Mouse (Mus musculus) intestine, embryonic 16.5 days (tissue): ENCODE data around the gene Hmbs. TPM values are rescaled to one million over a fixed set of nuclear protein-coding genes. Genes with fewer than 3 reads are reported as not detected.

ENCODE experiments used
- ATAC-seq: fragments of 200-750 bp; cut with Nextera tagmentation; 2 replicates; pipeline ENCODE4 v1.8.0; 2017; ENCODE audit warnings: moderate TSS enrichment, moderate library complexity
- H3K27ac ChIP-seq: fragments of 300-500 bp; sonication (generic); 2 replicates; pipeline ENCODE4 v1.5.1; 2014; ENCODE audit warnings: mild to moderate bottlenecking, low read length
- H3K27me3 ChIP-seq: fragments of 300-500 bp; sonication (generic); replicated peaks from 2 replicates; pipeline ENCODE4 v1.6.1; 2014; ENCODE audit warnings: low read length, control low read depth, mixed read lengths; ENCODE audit not compliant: control insufficient read depth, insufficient read depth
- H3K36me3 ChIP-seq: fragments of 300-500 bp; sonication (generic); 2 replicates; pipeline ENCODE4 v1.6.1; 2014; ENCODE audit warnings: low read length, control low read depth; ENCODE audit not compliant: control insufficient read depth, insufficient read depth
- H3K4me1 ChIP-seq: fragments of 300-500 bp; sonication (generic); 2 replicates; pipeline ENCODE4 v1.6.1; 2014; ENCODE audit warnings: low read length, control low read depth, mixed read lengths; ENCODE audit not compliant: control insufficient read depth, insufficient read depth
- H3K4me2 ChIP-seq: fragments of 300-500 bp; sonication (generic); 2 replicates; pipeline ENCODE4 v1.6.1; 2014; ENCODE audit warnings: low read depth, low read length, control low read depth
- H3K4me3 ChIP-seq: fragments of 300-500 bp; sonication (generic); 2 replicates; pipeline ENCODE4 v1.5.1; 2014; ENCODE audit warnings: mild to moderate bottlenecking, low read length
- H3K9ac ChIP-seq: fragments of 300-500 bp; sonication (generic); 2 replicates; pipeline ENCODE4 v1.6.1; 2014; ENCODE audit warnings: low read depth, low read length
- H3K9me3 ChIP-seq: fragments of 300-500 bp; sonication (generic); 2 replicates; pipeline ENCODE4 v1.6.1; 2016; ENCODE audit warnings: low read length, control low read depth; ENCODE audit not compliant: control insufficient read depth
- WGBS: fragments of 180-500 bp; shearing (Covaris S2); extraction: QIAGEN DNeasy Blood & Tissue Kit; methylation state at CpG from one replicate; pipeline ENCODE4 v1.1.7; 2014; 5-methylcytosine and 5-hydroxymethylcytosine counted together
- polyA plus RNA-seq: library from polyadenylated mRNA; unstranded; fragments of >200 nt; fragmentation: Nextera tagmentation; extraction: Ambion mirVana; gene quantifications from 2 replicates; pipeline ENCODE4 v1.2.1, GENCODE M21; 2015

Gene Hmbs
- polyA plus RNA-seq, 1 experiment from 2014 or later = 155 TPM

DNA sequence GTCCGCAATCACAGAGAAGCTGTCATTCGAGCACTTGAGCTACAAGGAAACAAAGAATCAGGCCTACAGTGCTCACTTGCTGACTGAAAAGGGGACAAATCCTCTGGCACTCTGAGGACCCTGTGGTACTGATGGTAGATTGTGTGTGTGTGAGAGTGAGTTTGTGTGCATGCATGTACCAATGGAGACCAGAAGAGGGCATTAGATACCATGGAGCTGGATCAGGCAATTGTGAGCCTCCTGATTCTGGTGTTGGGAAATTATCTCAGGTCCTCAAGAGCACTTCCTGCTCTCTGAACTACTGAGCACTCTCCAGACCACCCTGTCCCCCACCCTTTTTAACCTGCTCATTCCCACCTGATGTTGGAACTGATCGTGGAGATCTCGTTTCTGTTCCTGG is 4.5 kb upstream of the Hmbs start:
- WGBS = 94% methylated on average over 4 of the region's 4 CpGs
- H3K9me3 ChIP-seq = no peaks in the 10 kb centered on the region
- H3K27me3 ChIP-seq = no peaks in the 10 kb centered on the region
- peaks cover 27% of the 10 kb centered on the region for H3K36me3 ChIP-seq
- no peak for ATAC-seq
- H3K4me1 ChIP-seq = no peaks in the 10 kb centered on the region
- H3K9ac ChIP-seq = no peak overlapping the region
- H3K4me2 ChIP-seq = no peak overlapping the region
- H3K4me3 ChIP-seq = no peak overlapping the region
- no peak overlapping the region for H3K27ac ChIP-seq

DNA sequence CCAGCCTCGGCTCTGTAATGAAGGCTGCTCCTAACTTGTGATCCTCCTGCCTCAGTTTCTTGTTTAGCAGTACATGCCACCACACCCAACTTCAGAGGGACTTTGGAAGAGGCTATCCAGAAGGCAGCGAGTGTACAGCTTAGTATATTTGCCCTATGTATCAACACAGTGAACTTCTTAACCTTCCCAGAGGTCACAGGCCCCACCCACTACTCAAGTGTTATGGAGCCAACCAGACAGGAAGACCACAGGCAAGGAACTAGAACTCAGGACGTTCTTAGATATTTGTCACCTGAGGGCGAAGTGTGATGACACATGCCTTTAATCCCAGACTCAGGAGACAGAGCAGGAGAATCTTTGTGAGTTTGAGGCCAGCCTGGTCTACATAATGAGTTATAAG is 3.6 kb upstream of the Hmbs start:
- H3K9me3 ChIP-seq = no peaks in the 10 kb centered on the region
- H3K27ac ChIP-seq = no peak overlapping the region
- H3K4me2 ChIP-seq = no peak overlapping the region
- H3K36me3 ChIP-seq = peaks cover 24% of the 10 kb centered on the region
- peaks cover 3% of the 10 kb centered on the region for H3K4me1 ChIP-seq
- H3K9ac ChIP-seq = no peak overlapping the region
- no peak overlapping the region for H3K4me3 ChIP-seq
- H3K27me3 ChIP-seq = no peaks in the 10 kb centered on the region
- ATAC-seq = no peak
- WGBS = 88% methylated on average over 4 of the region's 4 CpGs

DNA sequence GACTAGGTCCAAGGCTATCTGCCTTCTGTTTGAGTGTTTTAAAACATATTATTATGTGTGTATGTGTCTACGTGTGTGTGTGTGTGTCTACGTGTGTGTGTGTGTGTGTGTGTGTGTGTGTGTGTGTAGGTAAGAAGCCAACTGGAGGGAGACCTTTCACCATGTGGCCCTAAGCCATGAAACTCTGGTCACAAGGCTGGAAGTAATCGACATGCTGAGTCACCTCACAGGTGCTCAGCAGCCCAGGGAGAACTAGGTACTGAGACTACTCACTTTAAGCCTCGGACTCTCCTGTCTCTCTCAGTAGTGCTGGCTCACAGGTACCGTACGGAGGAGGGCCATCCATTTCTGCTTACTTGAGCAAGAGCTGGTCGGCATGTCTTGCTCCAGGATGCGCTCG is 3.1 kb upstream of the Hmbs start:
- H3K36me3 ChIP-seq = peaks cover 24% of the 10 kb centered on the region
- H3K9ac ChIP-seq = no peak overlapping the region
- H3K27ac ChIP-seq = no peak overlapping the region
- no peaks in the 10 kb centered on the region for H3K27me3 ChIP-seq
- H3K4me3 ChIP-seq = no peak overlapping the region
- H3K9me3 ChIP-seq = no peaks in the 10 kb centered on the region
- WGBS = 95% methylated on average over 9 of the region's 9 CpGs
- no peak for ATAC-seq
- peaks cover 8% of the 10 kb centered on the region for H3K4me1 ChIP-seq
- no peak overlapping the region for H3K4me2 ChIP-seq

DNA sequence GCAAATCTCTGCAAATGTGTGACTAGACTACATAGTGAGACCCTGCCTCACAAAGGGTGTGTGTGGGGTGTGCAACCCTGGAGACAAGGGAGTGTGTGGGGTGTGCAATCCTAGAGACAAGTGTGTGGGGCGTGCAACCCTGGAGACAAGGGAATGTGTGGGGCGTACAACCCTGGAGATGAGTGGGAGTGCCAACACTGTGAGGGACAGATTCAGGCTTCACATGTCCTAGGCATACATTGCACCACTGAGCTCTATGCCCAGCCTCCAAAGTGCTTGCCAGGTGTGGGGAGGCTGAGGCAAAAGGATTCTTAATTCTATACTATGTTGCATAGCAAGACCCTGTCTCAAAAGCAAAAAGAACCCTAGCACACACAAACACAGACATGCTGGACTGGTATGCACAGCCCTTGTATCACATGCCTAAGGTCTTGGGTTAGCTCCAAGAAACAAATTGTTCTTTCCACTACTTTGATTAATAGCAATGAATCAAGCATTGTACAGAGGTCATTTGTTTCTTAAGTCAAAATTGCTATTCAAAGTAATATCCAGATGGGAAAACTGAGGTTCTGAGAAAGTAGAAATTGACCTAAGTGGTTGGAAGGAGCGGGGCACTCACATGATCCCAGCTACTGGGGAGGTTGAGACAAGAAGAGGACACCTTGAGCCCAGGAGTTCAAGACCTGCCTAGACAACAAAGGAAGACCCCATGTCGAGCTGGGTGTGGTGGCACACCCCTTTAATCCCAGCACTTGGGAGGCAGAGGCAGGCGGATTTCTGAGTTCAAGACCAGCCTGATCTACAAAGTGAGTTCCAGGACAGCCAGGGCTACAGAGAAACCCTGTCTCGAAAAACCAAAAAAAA is 1.8 kb upstream of the Hmbs start:
- WGBS = 82% methylated on average over 6 of the region's 6 CpGs
- Histone ChIP-seq H3K9ac (no peak overlapping the region), H3K4me2 (no peak overlapping the region)

DNA sequence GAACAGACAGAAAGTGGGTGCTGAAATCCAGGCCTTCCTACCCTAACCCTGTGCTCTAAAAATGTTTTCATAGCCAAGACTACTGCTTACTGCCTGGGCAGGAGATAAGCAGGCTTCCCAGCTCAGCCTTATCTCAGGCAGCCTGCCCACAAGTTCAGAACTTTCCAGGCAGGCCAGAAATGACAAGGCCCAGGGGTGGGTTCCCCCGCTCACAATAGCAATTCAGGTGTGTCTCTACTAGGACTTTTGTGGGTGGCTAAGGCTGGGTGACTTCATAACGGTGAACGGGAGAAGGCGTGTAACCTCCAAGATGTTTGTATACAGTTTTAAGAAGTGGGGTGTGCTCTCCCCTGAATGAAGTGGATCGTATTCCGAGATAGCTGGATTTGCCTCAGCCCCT is 738 bp downstream of the Hmbs start:
- peak overlapping the region; percentile 87 for H3K9ac ChIP-seq
- H3K27me3 ChIP-seq = no peaks in the 10 kb centered on the region
- peak; percentile 61 for ATAC-seq
- H3K4me3 ChIP-seq = peak overlapping the region; percentile 84
- H3K4me2 ChIP-seq = peak overlapping the region; percentile 62
- peak overlapping the region; percentile 99 for H3K27ac ChIP-seq
- H3K36me3 ChIP-seq = peaks cover 14% of the 10 kb centered on the region
- H3K9me3 ChIP-seq = no peaks in the 10 kb centered on the region
- peaks cover 10% of the 10 kb centered on the region for H3K4me1 ChIP-seq
- 6% methylated on average over 6 of the region's 6 CpGs for WGBS

More for the DNA sequence above, 1.8 kb upstream of the Hmbs start:
- H3K9me3 ChIP-seq = no peaks in the 10 kb centered on the region
- H3K36me3 ChIP-seq = peaks cover 22% of the 10 kb centered on the region
- H3K4me3 ChIP-seq = no peak overlapping the region
- peaks cover 10% of the 10 kb centered on the region for H3K4me1 ChIP-seq
- no peaks in the 10 kb centered on the region for H3K27me3 ChIP-seq
- no peak overlapping the region for H3K27ac ChIP-seq
- ATAC-seq = no peak

DNA sequence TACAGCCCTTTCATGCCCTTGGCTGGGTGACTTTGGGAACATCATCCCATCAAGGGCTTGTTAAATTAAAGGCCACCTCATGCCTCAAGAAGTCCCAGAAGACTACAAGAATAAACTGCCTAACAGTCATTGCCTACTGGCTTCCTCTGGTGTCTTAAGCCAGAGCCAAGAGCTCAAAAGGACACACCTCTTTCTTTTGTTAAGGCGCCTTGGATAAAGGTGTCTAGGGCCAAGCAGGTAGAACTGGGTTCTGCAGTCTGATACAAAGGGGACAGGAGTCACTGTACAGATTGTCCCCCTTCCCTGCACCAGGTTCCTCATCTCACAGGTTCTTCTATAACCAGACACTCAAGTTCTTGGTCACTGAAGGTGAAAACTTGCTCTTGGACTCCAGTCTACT is 1.4 kb downstream of the Hmbs start:
- Histone ChIP-seq H3K27me3 (no peaks in the 10 kb centered on the region), H3K9ac (peak overlapping the region; percentile 87), H3K4me2 (peak overlapping the region; percentile 62), H3K9me3 (no peaks in the 10 kb centered on the region), H3K27ac (no peak overlapping the region), H3K36me3 (peaks cover 11% of the 10 kb centered on the region), H3K4me3 (peak overlapping the region; percentile 84), H3K4me1 (peaks cover 14% of the 10 kb centered on the region)
- WGBS = 82% methylated on average over 1 of the region's 1 CpGs
- ATAC-seq = no peak

DNA sequence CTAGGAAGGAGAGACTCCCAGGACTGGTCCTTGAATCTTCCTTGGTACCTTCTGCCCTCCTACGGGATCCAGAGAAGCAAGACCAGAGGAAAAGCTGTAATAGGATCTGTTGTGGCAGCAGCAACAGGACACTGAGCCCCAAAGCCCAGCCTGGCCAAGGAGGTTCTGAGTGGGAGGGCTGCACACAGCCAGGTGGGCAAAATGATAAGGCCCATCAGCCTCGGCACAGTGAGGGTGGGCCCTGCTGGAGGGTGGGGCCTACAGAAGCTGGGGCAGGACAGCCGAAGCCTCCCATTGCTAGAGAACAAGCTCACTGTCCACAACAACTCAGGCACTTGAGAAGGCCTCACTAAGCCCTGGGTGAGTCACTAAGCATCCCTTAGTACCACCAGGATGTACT is 1.9 kb downstream of the Hmbs start:
- ATAC-seq = 0 out of 2 replicates have a peak, but pooled peaks have one; percentile 13
- Histone ChIP-seq H3K4me3 (no peak overlapping the region), H3K27me3 (no peaks in the 10 kb centered on the region), H3K4me2 (no peak overlapping the region), H3K36me3 (peaks cover 11% of the 10 kb centered on the region), H3K27ac (no peak overlapping the region), H3K9me3 (no peaks in the 10 kb centered on the region), H3K4me1 (peaks cover 18% of the 10 kb centered on the region), H3K9ac (peak overlapping the region; percentile 87)
- WGBS = 68% methylated on average over 3 of the region's 3 CpGs

DNA sequence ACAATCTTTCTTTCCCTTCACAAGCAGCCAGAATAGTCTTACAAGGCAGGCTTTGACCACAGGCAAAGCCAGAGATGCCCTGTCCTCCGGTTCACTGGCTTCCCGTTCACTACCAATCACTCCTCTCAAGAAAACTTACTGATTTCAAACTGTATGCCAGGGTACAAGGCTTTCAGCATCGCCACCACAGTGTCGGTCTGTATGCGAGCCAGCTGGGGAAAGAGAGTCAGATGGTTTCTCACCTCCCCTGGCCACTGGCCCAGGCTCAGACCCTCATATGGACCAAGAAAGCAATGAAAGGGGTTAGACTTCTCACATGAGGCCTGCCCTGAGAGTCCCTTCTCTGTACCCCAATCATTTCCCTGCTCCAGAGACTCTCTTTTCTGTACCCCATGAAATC is 2.5 kb downstream of the Hmbs start:
- Histone ChIP-seq H3K36me3 (peaks cover 11% of the 10 kb centered on the region), H3K4me3 (no peak overlapping the region)

DNA sequence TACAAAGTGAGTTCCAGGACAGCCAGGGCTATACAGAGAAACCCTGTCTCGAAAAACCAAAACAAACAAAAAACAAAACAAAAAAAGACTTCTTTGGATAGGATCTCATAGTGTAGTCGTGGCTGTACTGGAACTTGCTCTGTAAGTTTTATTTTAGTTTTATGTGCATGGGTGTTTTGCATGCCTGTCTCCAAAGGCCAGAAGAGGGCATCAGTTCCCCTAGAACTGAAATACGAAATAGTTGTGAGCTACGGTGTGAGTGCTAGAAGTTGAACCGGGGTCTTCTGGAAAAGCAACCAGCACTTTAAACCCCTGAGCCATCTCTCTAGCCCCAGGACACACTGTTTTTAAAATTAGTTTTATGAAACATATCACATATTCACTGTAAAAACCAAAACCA is 5.5 kb downstream of the Hmbs start:
- Histone ChIP-seq H3K27ac (no peak overlapping the region), H3K9me3 (no peaks in the 10 kb centered on the region), H3K27me3 (no peaks in the 10 kb centered on the region), H3K4me3 (no peak overlapping the region), H3K9ac (no peak overlapping the region), H3K4me1 (peaks cover 25% of the 10 kb centered on the region), H3K36me3 (peaks cover 14% of the 10 kb centered on the region), H3K4me2 (no peak overlapping the region)
- WGBS = 84% methylated on average over 5 of the region's 5 CpGs
- ATAC-seq = no peak

More for the DNA sequence above, 2.5 kb downstream of the Hmbs start:
- H3K27me3 ChIP-seq = no peaks in the 10 kb centered on the region
- WGBS = 87% methylated on average over 5 of the region's 5 CpGs
- H3K9me3 ChIP-seq = no peaks in the 10 kb centered on the region
- no peak overlapping the region for H3K27ac ChIP-seq
- no peak overlapping the region for H3K4me2 ChIP-seq
- peaks cover 25% of the 10 kb centered on the region for H3K4me1 ChIP-seq
- ATAC-seq = no peak
- H3K9ac ChIP-seq = no peak overlapping the region
